Mouse (Mus musculus): ENCODE results near the gene Ggact. TPM values are rescaled to one million over a fixed set of nuclear protein-coding genes. Genes with fewer than 3 reads are reported as not detected.

The Ggact gene
- polyA plus RNA-seq, 1 experiment from 2014 or later = 4.8 TPM

GRCm38 (mm10) chr14:122898550-122898949, 15.0 kb downstream of the Ggact start:
- no peak for ATAC-seq (replicated peaks)
- no peak overlapping the region for H3K27ac ChIP-seq (replicated peaks)
- H3K4me3 ChIP-seq = no peak overlapping the region
- H3K9me3 ChIP-seq = no peaks in the 10 kb centered on the region
- H3K27me3 ChIP-seq = no peaks in the 10 kb centered on the region; the same call in 1 of the 2 replicates
- no peak overlapping the region for H3K4me2 ChIP-seq (replicated peaks)
- H3K9ac ChIP-seq (replicated peaks) = no peak overlapping the region
- H3K36me3 ChIP-seq = no peaks in the 10 kb centered on the region
- peaks cover 20% of the 10 kb centered on the region for H3K4me1 ChIP-seq

GRCm38 (mm10) chr14:122896106-122896505, 17.5 kb downstream of the Ggact start:
- 93% methylated on average over 1 of the region's 1 CpGs for WGBS
- H3K4me3 ChIP-seq = no peak overlapping the region
- no peaks in the 10 kb centered on the region for H3K36me3 ChIP-seq
- no peak overlapping the region for H3K4me2 ChIP-seq (replicated peaks)
- H3K27me3 ChIP-seq = no peaks in the 10 kb centered on the region; the same call in 1 of the 2 replicates
- H3K27ac ChIP-seq (replicated peaks) = no peak overlapping the region
- H3K9ac ChIP-seq (replicated peaks) = no peak overlapping the region
- H3K4me1 ChIP-seq = peaks cover 6% of the 10 kb centered on the region; the same call in 1 of the 2 replicates
- no peaks in the 10 kb centered on the region for H3K9me3 ChIP-seq
- ATAC-seq (replicated peaks) = no peak

- Histone ChIP-seq H3K9ac (replicated peaks) (no peak overlapping the region), H3K4me1 (no peaks in the 10 kb centered on the region), H3K9me3 (no peaks in the 10 kb centered on the region), H3K4me3 (no peak overlapping the region), H3K27ac (replicated peaks) (no peak overlapping the region), H3K36me3 (no peaks in the 10 kb centered on the region), H3K27me3 (no peaks in the 10 kb centered on the region), H3K4me2 (replicated peaks) (no peak overlapping the region)
- no peak for ATAC-seq (replicated peaks)
- WGBS = 92% methylated on average over 12 of the region's 12 CpGs
These were observed 22.0 kb downstream of the Ggact start for GRCm38 (mm10) chr14:122891470-122891968.

GRCm38 (mm10) chr14:122888480-122888872, 25.1 kb downstream of the Ggact start:
- Histone ChIP-seq H3K9ac (replicated peaks) (no peak overlapping the region), H3K4me2 (replicated peaks) (no peak overlapping the region), H3K27me3 (no peaks in the 10 kb centered on the region), H3K9me3 (no peaks in the 10 kb centered on the region), H3K4me1 (peaks cover 28% of the 10 kb centered on the region), H3K27ac (replicated peaks) (no peak overlapping the region), H3K36me3 (no peaks in the 10 kb centered on the region), H3K4me3 (no peak overlapping the region)
- no peak for ATAC-seq (replicated peaks)
- 100% methylated on average over 1 of the region's 1 CpGs for WGBS

- Histone ChIP-seq H3K27ac (replicated peaks) (no peak overlapping the region), H3K4me1 (peaks cover 34% of the 10 kb centered on the region), H3K36me3 (no peaks in the 10 kb centered on the region), H3K9me3 (no peaks in the 10 kb centered on the region), H3K4me2 (replicated peaks) (no peak overlapping the region), H3K4me3 (no peak overlapping the region), H3K9ac (replicated peaks) (no peak overlapping the region), H3K27me3 (no peaks in the 10 kb centered on the region)
- no peak for ATAC-seq (replicated peaks)
- WGBS = 74% methylated on average over 3 of the region's 3 CpGs
These were observed 25.7 kb downstream of the Ggact start for GRCm38 (mm10) chr14:122887702-122888479.

- H3K4me1 ChIP-seq = peaks cover 40% of the 10 kb centered on the region
- ATAC-seq (replicated peaks) = no peak
- H3K4me3 ChIP-seq = no peak overlapping the region
- H3K36me3 ChIP-seq = no peaks in the 10 kb centered on the region
- H3K4me2 ChIP-seq (replicated peaks) = no peak overlapping the region
- no peak overlapping the region for H3K9ac ChIP-seq (replicated peaks)
- WGBS = 84% methylated on average over 1 of the region's 1 CpGs
- H3K27me3 ChIP-seq = no peaks in the 10 kb centered on the region
- H3K27ac ChIP-seq (replicated peaks) = no peak overlapping the region
- no peaks in the 10 kb centered on the region for H3K9me3 ChIP-seq
These were observed 26.3 kb downstream of the Ggact start for GRCm38 (mm10) chr14:122887278-122887677.

GRCm38 (mm10) chr14:122885893-122886292, 27.7 kb downstream of the Ggact start:
- H3K27ac ChIP-seq (replicated peaks) = no peak overlapping the region
- H3K4me2 ChIP-seq (replicated peaks) = no peak overlapping the region
- H3K27me3 ChIP-seq = no peaks in the 10 kb centered on the region
- peak; percentile 23; the same call in 1 of the 2 replicates for ATAC-seq (replicated peaks)
- peaks cover 49% of the 10 kb centered on the region for H3K4me1 ChIP-seq
- no peak overlapping the region for H3K9ac ChIP-seq (replicated peaks)
- H3K36me3 ChIP-seq = no peaks in the 10 kb centered on the region
- H3K9me3 ChIP-seq = no peaks in the 10 kb centered on the region
- no peak overlapping the region for H3K4me3 ChIP-seq
- 62% methylated on average over 7 of the region's 7 CpGs for WGBS

- Histone ChIP-seq H3K36me3 (no peaks in the 10 kb centered on the region), H3K27me3 (no peaks in the 10 kb centered on the region), H3K4me2 (replicated peaks) (no peak overlapping the region), H3K9ac (replicated peaks) (no peak overlapping the region), H3K27ac (replicated peaks) (peak overlapping the region; percentile 74), H3K9me3 (no peaks in the 10 kb centered on the region), H3K4me3 (no peak overlapping the region), H3K4me1 (peaks cover 49% of the 10 kb centered on the region)
- peak; percentile 77 for ATAC-seq (replicated peaks)
- 9% methylated on average over 10 of the region's 10 CpGs for WGBS
These were observed 29.6 kb downstream of the Ggact start for GRCm38 (mm10) chr14:122883821-122884584.

GRCm38 (mm10) chr14:122883410-122883806, 30.1 kb downstream of the Ggact start:
- Histone ChIP-seq H3K9ac (replicated peaks) (no peak overlapping the region), H3K9me3 (no peaks in the 10 kb centered on the region), H3K27ac (replicated peaks) (peak overlapping the region; percentile 74), H3K4me1 (peaks cover 53% of the 10 kb centered on the region), H3K27me3 (no peaks in the 10 kb centered on the region), H3K4me2 (replicated peaks) (no peak overlapping the region), H3K36me3 (no peaks in the 10 kb centered on the region), H3K4me3 (no peak overlapping the region)
- peak; percentile 62 for ATAC-seq (replicated peaks)
- 14% methylated on average over 4 of the region's 4 CpGs for WGBS

GRCm38 (mm10) chr14:122882795-122883409, 30.7 kb downstream of the Ggact start:
- no peak overlapping the region for H3K4me3 ChIP-seq
- H3K36me3 ChIP-seq = no peaks in the 10 kb centered on the region
- peak; percentile 33 for ATAC-seq (replicated peaks)
- peaks cover under 1% of the 10 kb centered on the region; the same call in 1 of the 2 replicates for H3K27me3 ChIP-seq
- H3K9ac ChIP-seq (replicated peaks) = no peak overlapping the region
- peaks cover 53% of the 10 kb centered on the region for H3K4me1 ChIP-seq
- WGBS = 38% methylated on average over 7 of the region's 7 CpGs
- no peaks in the 10 kb centered on the region for H3K9me3 ChIP-seq
- peak overlapping the region; percentile 74 for H3K27ac ChIP-seq (replicated peaks)
- H3K4me2 ChIP-seq (replicated peaks) = no peak overlapping the region

- WGBS = 19% methylated on average over 9 of the region's 9 CpGs
- H3K36me3 ChIP-seq = no peaks in the 10 kb centered on the region
- peak; percentile 46 for ATAC-seq (replicated peaks)
- peak overlapping the region; percentile 74 for H3K27ac ChIP-seq (replicated peaks)
- H3K4me3 ChIP-seq = no peak overlapping the region
- peaks cover 3% of the 10 kb centered on the region; the same call in 1 of the 2 replicates for H3K27me3 ChIP-seq
- no peaks in the 10 kb centered on the region for H3K9me3 ChIP-seq
- H3K4me2 ChIP-seq (replicated peaks) = 0 out of 2 replicates have a peak overlapping the region, but pooled peaks have one; percentile 0
- H3K9ac ChIP-seq (replicated peaks) = no peak overlapping the region
- peaks cover 53% of the 10 kb centered on the region for H3K4me1 ChIP-seq
These were observed 31.3 kb downstream of the Ggact start for GRCm38 (mm10) chr14:122882201-122882639.

GRCm38 (mm10) chr14:122881699-122882098, 31.9 kb downstream of the Ggact start:
- ATAC-seq (replicated peaks) = no peak
- Histone ChIP-seq H3K4me3 (no peak overlapping the region), H3K27me3 (peaks cover 5% of the 10 kb centered on the region), H3K4me1 (peaks cover 53% of the 10 kb centered on the region), H3K9me3 (no peaks in the 10 kb centered on the region), H3K27ac (replicated peaks) (peak overlapping the region; percentile 74), H3K9ac (replicated peaks) (no peak overlapping the region), H3K4me2 (replicated peaks) (no peak overlapping the region), H3K36me3 (no peaks in the 10 kb centered on the region)
- 44% methylated on average over 2 of the region's 2 CpGs for WGBS

Measured in forebrain, embryonic 15.5 days (tissue).